Mouse (Mus musculus) limb, embryonic 15.5 days (tissue): ENCODE results near the gene Tsc22d4. TPM values are rescaled to one million over a fixed set of nuclear protein-coding genes. Genes with fewer than 3 reads are reported as not detected.
A peak's percentile ranks its signal among the peaks of the same experiment; 100 is the strongest.
"Not testable (repeated sequence)": the region's sequence is repeated elsewhere in the genome, so short reads cannot be mapped to it uniquely, and the experiment has no call there.

Source experiments
- ATAC-seq: fragments of 200-750 bp; cut with Nextera tagmentation; 2 replicates; pipeline ENCODE4 v1.8.0; 2017; ENCODE audit warnings: low read depth, moderate TSS enrichment; ENCODE audit not compliant: insufficient number of reproducible peaks, low FRiP score, low TSS enrichment
- H3K27ac ChIP-seq: fragments of 300-500 bp; sonication (generic); 2 replicates; pipeline ENCODE4 v1.5.1; 2015; ENCODE audit warnings: moderate library complexity, mild to moderate bottlenecking, inconsistent platforms
- H3K27me3 ChIP-seq: fragments of 300-500 bp; sonication (generic); 2 replicates; pipeline ENCODE4 v1.6.1; 2015; ENCODE audit warnings: inconsistent platforms
- H3K36me3 ChIP-seq: fragments of 300-500 bp; sonication (generic); 2 replicates; pipeline ENCODE4 v1.6.1; 2015; ENCODE audit warnings: inconsistent platforms
- H3K4me1 ChIP-seq: fragments of 300-500 bp; sonication (generic); 2 replicates; pipeline ENCODE4 v1.6.1; 2015; ENCODE audit warnings: inconsistent platforms
- H3K4me2 ChIP-seq: fragments of 300-500 bp; sonication (generic); 2 replicates; pipeline ENCODE4 v1.6.1; 2015; ENCODE audit warnings: mild to moderate bottlenecking, inconsistent platforms
- H3K4me3 ChIP-seq: fragments of 300-500 bp; sonication (generic); 2 replicates; pipeline ENCODE4 v1.5.1; 2015; ENCODE audit warnings: mild to moderate bottlenecking, inconsistent platforms
- H3K9ac ChIP-seq: fragments of 300-500 bp; sonication (generic); 2 replicates; pipeline ENCODE4 v1.6.1; 2015; ENCODE audit warnings: inconsistent platforms
- H3K9me3 ChIP-seq: fragments of 300-500 bp; sonication (generic); 2 replicates; pipeline ENCODE4 v1.6.1; 2016; ENCODE audit warnings: inconsistent platforms
- WGBS: fragments of 180-500 bp; shearing (Covaris S2); methylation state at CpG from one replicate; pipeline ENCODE4 v1.1.7; 2015; 5-methylcytosine and 5-hydroxymethylcytosine counted together
- polyA plus RNA-seq: library from polyadenylated mRNA; unstranded; fragments of >200 nt; fragmentation: Nextera tagmentation; extraction: Ambion mirVana; gene quantifications from 2 replicates; pipeline ENCODE4 v1.2.1, GENCODE M21; 2015

Tsc22d4 gene
- polyA plus RNA-seq, 1 experiment from 2014 or later = 169 TPM

- Histone ChIP-seq H3K9me3 (no peaks in the 10 kb centered on the region), H3K4me1 (peaks cover 56% of the 10 kb centered on the region)
Measured at GRCm38 (mm10) chr5:137744197-137744596, 1.3 kb upstream of the Tsc22d4 start.

GRCm38 (mm10) chr5:137746282-137746850, 836 bp downstream of the Tsc22d4 start:
- peaks cover 8% of the 10 kb centered on the region for H3K36me3 ChIP-seq
- H3K4me3 ChIP-seq = peak overlapping the region; percentile 75
- ATAC-seq = peak; percentile 20; the same call in 1 of the 2 replicates
- peak overlapping the region; percentile 90 for H3K4me2 ChIP-seq
- H3K4me1 ChIP-seq = peaks cover 45% of the 10 kb centered on the region
- H3K27ac ChIP-seq = peak overlapping the region; percentile 98
- peak overlapping the region; percentile 70 for H3K9ac ChIP-seq
- H3K9me3 ChIP-seq = no peaks in the 10 kb centered on the region
- no peaks in the 10 kb centered on the region for H3K27me3 ChIP-seq
- WGBS = under 1% methylated on average over 20 of the region's 20 CpGs

More at GRCm38 (mm10) chr5:137744197-137744596, 1.3 kb upstream of the Tsc22d4 start:
- Histone ChIP-seq H3K36me3 (0 out of 2 replicates have a peak, but pooled peaks cover under 1% of the 10 kb centered on the region), H3K27me3 (no peaks in the 10 kb centered on the region), H3K4me2 (no peak overlapping the region), H3K9ac (no peak overlapping the region), H3K27ac (no peak overlapping the region), H3K4me3 (no peak overlapping the region)
- WGBS = 78% methylated on average over 7 of the region's 7 CpGs
- ATAC-seq = no peak

GRCm38 (mm10) chr5:137746851-137747325, 1.4 kb downstream of the Tsc22d4 start:
- no peaks in the 10 kb centered on the region for H3K27me3 ChIP-seq
- H3K9me3 ChIP-seq = no peaks in the 10 kb centered on the region
- H3K36me3 ChIP-seq = peaks cover 13% of the 10 kb centered on the region
- ATAC-seq = no peak
- WGBS = 2% methylated on average over 16 of the region's 16 CpGs
- peak overlapping the region; percentile 75 for H3K4me3 ChIP-seq
- H3K27ac ChIP-seq = peak overlapping the region; percentile 98
- peak overlapping the region; percentile 70 for H3K9ac ChIP-seq
- peak overlapping the region; percentile 90 for H3K4me2 ChIP-seq
- H3K4me1 ChIP-seq = peaks cover 41% of the 10 kb centered on the region

GRCm38 (mm10) chr5:137747326-137747961, 1.9 kb downstream of the Tsc22d4 start:
- peak overlapping the region; percentile 75 for H3K4me3 ChIP-seq
- peak overlapping the region; percentile 90 for H3K4me2 ChIP-seq
- 2% methylated on average over 26 of the region's 26 CpGs for WGBS
- peak overlapping the region; percentile 98 for H3K27ac ChIP-seq
- no peaks in the 10 kb centered on the region for H3K9me3 ChIP-seq
- H3K9ac ChIP-seq = peak overlapping the region; percentile 70
- no peak for ATAC-seq
- H3K4me1 ChIP-seq = peaks cover 41% of the 10 kb centered on the region
- H3K36me3 ChIP-seq = peaks cover 18% of the 10 kb centered on the region
- no peaks in the 10 kb centered on the region for H3K27me3 ChIP-seq

GRCm38 (mm10) chr5:137748130-137748770, 2.7 kb downstream of the Tsc22d4 start:
- WGBS = 17% methylated on average over 5 of the region's 5 CpGs
- Histone ChIP-seq H3K36me3 (peaks cover 25% of the 10 kb centered on the region), H3K9ac (no peak overlapping the region), H3K4me1 (peaks cover 41% of the 10 kb centered on the region), H3K4me2 (peak overlapping the region; percentile 90), H3K27ac (peak overlapping the region; percentile 98), H3K4me3 (peak overlapping the region; percentile 75), H3K9me3 (no peaks in the 10 kb centered on the region), H3K27me3 (no peaks in the 10 kb centered on the region)
- no peak for ATAC-seq

GRCm38 (mm10) chr5:137749196-137749836, 3.8 kb downstream of the Tsc22d4 start:
- Histone ChIP-seq H3K27ac (peak overlapping the region; percentile 47), H3K27me3 (no peaks in the 10 kb centered on the region), H3K9me3 (no peaks in the 10 kb centered on the region), H3K4me3 (peak overlapping the region; percentile 75), H3K4me2 (peak overlapping the region; percentile 90), H3K4me1 (peaks cover 48% of the 10 kb centered on the region), H3K36me3 (peaks cover 36% of the 10 kb centered on the region), H3K9ac (no peak overlapping the region)
- 30% methylated on average over 6 of the region's 6 CpGs for whole genome bisulfite sequencing
- no peak for ATAC-seq

GRCm38 (mm10) chr5:137750212-137750611, 4.7 kb downstream of the Tsc22d4 start:
- not testable (repeated sequence) for H3K4me3 ChIP-seq, H3K9ac ChIP-seq, H3K27me3 ChIP-seq, ATAC-seq, H3K9me3 ChIP-seq, H3K27ac ChIP-seq, H3K4me2 ChIP-seq
- 96% methylated on average over 6 of the region's 8 CpGs for WGBS
- Histone ChIP-seq H3K36me3 (peaks cover 36% of the 10 kb centered on the region), H3K4me1 (peaks cover 40% of the 10 kb centered on the region)

- H3K4me2 ChIP-seq = no peak overlapping the region
- ATAC-seq = no peak
- H3K4me3 ChIP-seq = no peak overlapping the region
- no peak overlapping the region for H3K9ac ChIP-seq
- H3K9me3 ChIP-seq = no peaks in the 10 kb centered on the region
- H3K4me1 ChIP-seq = peaks cover 36% of the 10 kb centered on the region
- 92% methylated on average over 13 of the region's 13 CpGs for WGBS
- peaks cover 47% of the 10 kb centered on the region for H3K36me3 ChIP-seq
- H3K27ac ChIP-seq = no peak overlapping the region
- no peaks in the 10 kb centered on the region for H3K27me3 ChIP-seq
Measured at GRCm38 (mm10) chr5:137751221-137751887, 5.8 kb downstream of the Tsc22d4 start.

- Histone ChIP-seq H3K9ac (no peak overlapping the region), H3K9me3 (no peaks in the 10 kb centered on the region), H3K4me3 (no peak overlapping the region), H3K4me1 (peaks cover 38% of the 10 kb centered on the region), H3K27me3 (no peaks in the 10 kb centered on the region), H3K36me3 (peaks cover 52% of the 10 kb centered on the region), H3K4me2 (no peak overlapping the region), H3K27ac (no peak overlapping the region)
- WGBS = 87% methylated on average over 6 of the region's 6 CpGs
- no peak for ATAC-seq
Measured at GRCm38 (mm10) chr5:137751988-137752387, 6.5 kb downstream of the Tsc22d4 start.

- no peak; the same call in 1 of the 2 replicates for ATAC-seq
- no peaks in the 10 kb centered on the region for H3K27me3 ChIP-seq
- H3K9ac ChIP-seq = no peak overlapping the region
- 68% methylated on average over 13 of the region's 13 CpGs for WGBS
- H3K4me2 ChIP-seq = no peak overlapping the region
- H3K4me3 ChIP-seq = no peak overlapping the region
- H3K4me1 ChIP-seq = peaks cover 39% of the 10 kb centered on the region
- H3K27ac ChIP-seq = no peak overlapping the region; the same call in 1 of the 2 replicates
- no peaks in the 10 kb centered on the region for H3K9me3 ChIP-seq
- H3K36me3 ChIP-seq = peaks cover 60% of the 10 kb centered on the region
Measured at GRCm38 (mm10) chr5:137753111-137753832, 7.7 kb downstream of the Tsc22d4 start.

GRCm38 (mm10) chr5:137755425-137755824, 9.9 kb downstream of the Tsc22d4 start:
- Histone ChIP-seq H3K9ac (no peak overlapping the region), H3K4me2 (no peak overlapping the region), H3K4me1 (peaks cover 44% of the 10 kb centered on the region), H3K27me3 (no peaks in the 10 kb centered on the region), H3K27ac (no peak overlapping the region), H3K9me3 (no peaks in the 10 kb centered on the region), H3K4me3 (no peak overlapping the region), H3K36me3 (peaks cover 74% of the 10 kb centered on the region)
- no peak for ATAC-seq
- WGBS = 80% methylated on average over 5 of the region's 5 CpGs
